Mouse (Mus musculus): ENCODE results near the gene Scgn. TPM values are rescaled to one million over a fixed set of nuclear protein-coding genes. Genes with fewer than 3 reads are reported as not detected.

Gene Scgn
- polyA plus RNA-seq (2012; rRNA removed): 1.3 and 1.7 TPM in 2 replicates

- peak; percentile 71 for DNase-seq (ENCODE audit: low read depth)
- TF ChIP-seq POLR2A (IDR thresholded peaks at IDR 0.05; ENCODE audit: borderline replicate concordance, extremely low read depth, insufficient read depth, insufficient read length, poor library complexity, severe bottlenecking) (no peak), CTCF (IDR thresholded peaks at IDR 0.05; ENCODE audit: borderline replicate concordance, extremely low read depth, insufficient read depth, insufficient read length) (no peak)
Observed at GRCm38 (mm10) chr13:23990928-23991327, at the start of gene Scgn. Scgn (minus strand) TSS chr13:23991214.

- DNase-seq (ENCODE audit: low read depth): peak; percentile 62
- no peak for TF ChIP-seq CTCF (IDR thresholded peaks at IDR 0.05; ENCODE audit: borderline replicate concordance, extremely low read depth, insufficient read depth, insufficient read length)
- no peak for TF ChIP-seq POLR2A (IDR thresholded peaks at IDR 0.05; ENCODE audit: borderline replicate concordance, extremely low read depth, insufficient read depth, insufficient read length, poor library complexity, severe bottlenecking)
Observed at GRCm38 (mm10) chr13:24040221-24040620, 49.2 kb upstream of the Scgn start.

DNA sequence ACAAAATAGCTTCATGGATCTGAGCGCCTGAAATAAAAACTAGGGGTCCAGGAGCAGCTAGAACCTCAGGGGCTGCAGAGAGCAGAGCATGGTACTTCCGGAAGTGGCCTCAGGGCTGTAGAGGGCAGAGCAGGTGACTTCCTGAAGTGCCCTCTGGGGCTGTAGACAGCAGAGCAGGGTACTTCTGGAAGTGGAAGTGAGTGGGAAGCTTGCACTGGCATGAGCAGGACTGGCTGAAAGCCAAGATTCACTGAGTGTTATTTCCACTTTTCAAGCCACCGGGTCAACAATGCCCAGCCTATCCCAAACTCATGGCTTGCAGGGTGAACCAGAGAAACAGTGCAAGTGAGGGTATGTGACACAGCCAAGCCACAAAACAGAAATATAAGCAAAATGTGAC is 46.5 kb upstream of the Scgn start:
- no peak for DNase-seq (ENCODE audit: low read depth)
- TF ChIP-seq CTCF (IDR thresholded peaks at IDR 0.05; ENCODE audit: borderline replicate concordance, extremely low read depth, insufficient read depth, insufficient read length) (no peak), POLR2A (IDR thresholded peaks at IDR 0.05; ENCODE audit: borderline replicate concordance, extremely low read depth, insufficient read depth, insufficient read length, poor library complexity, severe bottlenecking) (no peak)

- no peak for DNase-seq (ENCODE audit: low read depth)
- no peak for TF ChIP-seq POLR2A (IDR thresholded peaks at IDR 0.05; ENCODE audit: borderline replicate concordance, extremely low read depth, insufficient read depth, insufficient read length, poor library complexity, severe bottlenecking)
Observed at GRCm38 (mm10) chr13:24036150-24036549, 45.1 kb upstream of the Scgn start.

GRCm38 (mm10) chr13:24027191-24028170 is 36.5 kb upstream of the Scgn start:
- no peak for TF ChIP-seq CTCF (IDR thresholded peaks at IDR 0.05; ENCODE audit: borderline replicate concordance, extremely low read depth, insufficient read depth, insufficient read length)
- TF ChIP-seq POLR2A (IDR thresholded peaks at IDR 0.05; ENCODE audit: borderline replicate concordance, extremely low read depth, insufficient read depth, insufficient read length, poor library complexity, severe bottlenecking): no peak
- DNase-seq (ENCODE audit: low read depth): peak; percentile 86

GRCm38 (mm10) chr13:24018515-24018914 is 27.5 kb upstream of the Scgn start:
- DNase-seq (ENCODE audit: low read depth): no peak
- TF ChIP-seq CTCF (IDR thresholded peaks at IDR 0.05; ENCODE audit: borderline replicate concordance, extremely low read depth, insufficient read depth, insufficient read length) (no peak), POLR2A (IDR thresholded peaks at IDR 0.05; ENCODE audit: borderline replicate concordance, extremely low read depth, insufficient read depth, insufficient read length, poor library complexity, severe bottlenecking) (no peak)

DNA sequence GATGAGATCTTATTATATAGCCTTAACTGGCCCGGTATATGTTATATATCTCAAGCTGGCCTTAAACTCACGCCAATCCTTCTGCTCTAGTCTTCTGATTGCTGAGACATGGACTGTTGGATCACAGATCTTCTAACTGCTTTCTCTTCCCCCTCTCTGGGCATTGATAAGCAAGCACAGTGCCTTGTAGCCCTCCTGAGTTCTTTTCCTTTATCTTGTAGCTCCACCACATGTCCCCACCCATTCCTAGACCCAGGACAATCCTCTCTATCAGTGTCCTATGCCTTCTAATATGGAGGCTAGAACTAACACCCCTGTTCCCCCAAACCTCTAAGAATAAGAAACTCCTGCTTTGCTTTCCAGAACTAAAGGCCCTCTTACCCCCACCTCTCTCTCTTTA is 14.5 kb upstream of the Scgn start:
- TF ChIP-seq CTCF (IDR thresholded peaks at IDR 0.05; ENCODE audit: borderline replicate concordance, extremely low read depth, insufficient read depth, insufficient read length) (no peak), POLR2A (IDR thresholded peaks at IDR 0.05; ENCODE audit: borderline replicate concordance, extremely low read depth, insufficient read depth, insufficient read length, poor library complexity, severe bottlenecking) (no peak)
- no peak for DNase-seq (ENCODE audit: low read depth)

DNA sequence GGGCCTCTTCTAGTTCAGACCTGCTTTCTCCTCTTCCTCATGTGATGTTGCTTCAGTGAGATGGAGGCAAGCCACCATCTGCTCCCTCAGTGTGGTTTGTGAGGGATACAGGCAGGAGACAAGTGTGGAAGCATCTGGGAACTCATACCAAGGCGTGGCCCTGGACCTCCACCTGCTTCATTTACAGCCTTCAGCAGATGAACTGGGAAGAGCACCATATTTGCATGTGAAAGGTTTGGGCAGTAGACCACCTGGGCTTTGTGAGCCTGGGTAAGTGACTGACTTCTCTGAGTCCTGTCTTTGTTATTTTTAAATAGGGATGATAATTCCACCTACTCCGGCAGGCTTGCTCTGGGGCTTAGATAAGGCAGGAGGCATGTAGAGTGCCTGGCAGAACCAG is 10.8 kb upstream of the Scgn start:
- TF ChIP-seq CTCF (IDR thresholded peaks at IDR 0.05; ENCODE audit: borderline replicate concordance, extremely low read depth, insufficient read depth, insufficient read length): no peak
- TF ChIP-seq POLR2A (IDR thresholded peaks at IDR 0.05; ENCODE audit: borderline replicate concordance, extremely low read depth, insufficient read depth, insufficient read length, poor library complexity, severe bottlenecking): no peak
- no peak for DNase-seq (ENCODE audit: low read depth)

- TF ChIP-seq CTCF (IDR thresholded peaks at IDR 0.05; ENCODE audit: borderline replicate concordance, extremely low read depth, insufficient read depth, insufficient read length) (no peak), POLR2A (IDR thresholded peaks at IDR 0.05; ENCODE audit: borderline replicate concordance, extremely low read depth, insufficient read depth, insufficient read length, poor library complexity, severe bottlenecking) (no peak)
- DNase-seq (ENCODE audit: low read depth): no peak
Observed at GRCm38 (mm10) chr13:24001081-24001480, 10.1 kb upstream of the Scgn start.

GRCm38 (mm10) chr13:23998826-23999225 is 7.8 kb upstream of the Scgn start:
- DNase-seq (ENCODE audit: low read depth): peak; percentile 52
- TF ChIP-seq POLR2A (IDR thresholded peaks at IDR 0.05; ENCODE audit: borderline replicate concordance, extremely low read depth, insufficient read depth, insufficient read length, poor library complexity, severe bottlenecking): no peak
- TF ChIP-seq CTCF (IDR thresholded peaks at IDR 0.05; ENCODE audit: borderline replicate concordance, extremely low read depth, insufficient read depth, insufficient read length): no peak

- peak; percentile 58 for DNase-seq (ENCODE audit: low read depth)
- no peak for TF ChIP-seq POLR2A (IDR thresholded peaks at IDR 0.05; ENCODE audit: borderline replicate concordance, extremely low read depth, insufficient read depth, insufficient read length, poor library complexity, severe bottlenecking)
- no peak for TF ChIP-seq CTCF (IDR thresholded peaks at IDR 0.05; ENCODE audit: borderline replicate concordance, extremely low read depth, insufficient read depth, insufficient read length)
Observed at GRCm38 (mm10) chr13:23994756-23995155, 3.7 kb upstream of the Scgn start.

GRCm38 (mm10) chr13:23994024-23994423 is 3.0 kb upstream of the Scgn start:
- TF ChIP-seq POLR2A (IDR thresholded peaks at IDR 0.05; ENCODE audit: borderline replicate concordance, extremely low read depth, insufficient read depth, insufficient read length, poor library complexity, severe bottlenecking) (no peak), CTCF (IDR thresholded peaks at IDR 0.05; ENCODE audit: borderline replicate concordance, extremely low read depth, insufficient read depth, insufficient read length) (no peak)
- no peak for DNase-seq (ENCODE audit: low read depth)

All from brain, embryonic 14.5 days (tissue).